Mouse (Mus musculus) embryonic fibroblast, embryonic 13.5 days (primary cell): ENCODE results near the gene Kcnk2.

Experiments used
- CTCF ChIP-seq: IDR thresholded peaks from 2 replicates; pipeline ENCODE4 v1.5.1; 2011; ENCODE audit warnings: mild to moderate bottlenecking, control low read depth, low read length, moderate library complexity, borderline replicate concordance; ENCODE audit not compliant: insufficient read depth
- POLR2A ChIP-seq: IDR thresholded peaks from 2 replicates; pipeline ENCODE4 v1.6.1; 2011; ENCODE audit warnings: low read depth, mild to moderate bottlenecking, control low read depth, low read length, moderate library complexity

GRCm38 (mm10) chr1:189359699-189360098, 42.4 kb downstream of the Kcnk2 start:
- TF ChIP-seq CTCF (no peak), POLR2A (no peak)
